15 mouse cellular contexts compared by ENCODE assay signal in genomic region chr10:112001756-112002520, GRCm38 (mm10). TPM values are rescaled to one million over a fixed set of nuclear protein-coding genes. Genes with fewer than 3 reads are reported as not detected.
DNase-seq lines count a peak whose midpoint lies in the region; ATAC-seq lines count a peak whose summit lies in the region.
"Had no signal": no experiment of that assay in that cellular context is flagged by ENCODE, and none has a peak within 500 bp of the region (broad histone marks: within the 10 kb centered on the region; RNA-seq: fewer than 3 reads in every experiment).

No protein-coding gene starts in this region.

- 0 out of 2 replicates have a peak, but pooled peaks cover 3% of the 10 kb centered on the region for H3K4me1 ChIP-seq in heart, embryonic 10.5 days
- H3K4me1 ChIP-seq: hindbrain, embryonic 15.5 days had no signal

- H3K36me3 ChIP-seq in macrophage (ENCODE audit: inconsistent target) = no peaks in the 10 kb centered on the region
- no peaks in the 10 kb centered on the region for H3K36me3 ChIP-seq in heart, embryonic 10.5 days
- H3K36me3 ChIP-seq: hindbrain, embryonic 15.5 days; limb, embryonic 13.5 days had no signal

- DNase-seq in thymus, postnatal 25 days = peak; percentile 6
- DNase-seq in thymus, postnatal 36 days = no peak
- DNase-seq in left cerebral cortex, adult 18-20 months (ENCODE audit: low spot score in 2 of 2) = no peak
- no peak for DNase-seq in heart, embryonic 10.5 days (ENCODE audit: low spot score)
- no peak for DNase-seq in right cerebral cortex, postnatal 25 days
- DNase-seq: adrenal gland, postnatal 25 days; cerebellum, adult 11-12 months; heart, adult 11 months had no signal

- H3K9me3 ChIP-seq in heart, embryonic 10.5 days = no peaks in the 10 kb centered on the region
- H3K9me3 ChIP-seq: hindbrain, embryonic 15.5 days; limb, embryonic 13.5 days had no signal

- peaks cover 23% of the 10 kb centered on the region for H3K79me2 ChIP-seq in macrophage (ENCODE audit: inconsistent target)

- peak overlapping the region; percentile 12; the same call in 1 of the 2 replicates for H3K4me3 ChIP-seq in macrophage (ENCODE audit: inconsistent target)
- H3K4me3 ChIP-seq in heart, embryonic 10.5 days = no peak overlapping the region
- H3K4me3 ChIP-seq: hindbrain, embryonic 15.5 days; limb, embryonic 13.5 days had no signal

- 0 out of 2 replicates have a peak, but pooled peaks have one; percentile 31 for ATAC-seq in erythroid progenitor cell, adult 5-6 weeks (replicated peaks; ENCODE audit: low FRiP score, poor library complexity, severe bottlenecking)

- WGBS in macrophage (ENCODE audit: missing documents) = 7% methylated on average over 9 of the region's 9 CpGs
- 82% methylated on average over 9 of the region's 9 CpGs for WGBS in heart, embryonic 10.5 days

- H3K27me3 ChIP-seq in heart, embryonic 10.5 days (ENCODE audit: insufficient read depth, poor library complexity, severe bottlenecking) = no peaks in the 10 kb centered on the region
- H3K27me3 ChIP-seq: hindbrain, embryonic 15.5 days; limb, embryonic 13.5 days had no signal

- peak overlapping the region; percentile 65 for H3K27ac ChIP-seq in macrophage
- no peak overlapping the region for H3K27ac ChIP-seq in heart, embryonic 10.5 days
- H3K27ac ChIP-seq: hindbrain, embryonic 15.5 days; limb, embryonic 13.5 days had no signal

RNA-seq across cellular contexts. Expression of gene Glipr1, which starts 0.5 kb away (rescaled TPM):
- total RNA-seq in erythroid progenitor cell, adult 5-6 weeks (2015; ENCODE audit: low replicate concordance) = 62.5 and 76.0 TPM in 2 replicates
- total RNA-seq in erythroid progenitor cell, adult 5-6 weeks (2017; ENCODE audit: low replicate concordance) = 16.2 and 16.6 TPM in 2 replicates
- 100 to 1,000 TPM in 10 of 26 experiments, 10 to 100 TPM in 16; 18.6 to 267 (median 69.2) TPM for total RNA-seq in macrophage (2018; cell fraction: chromatin; rRNA removed)
- 100 to 1,000 TPM; 101 to 389 (median 242) TPM for total RNA-seq in macrophage (2018; cell fraction: cytosol; rRNA removed)
- total RNA-seq in macrophage (2018; cell fraction: nucleus; rRNA removed) = 100 to 1,000 TPM in 17 of 26 experiments, 10 to 100 TPM in 9; 50.3 to 384 (median 116) TPM
- 181 to 387 TPM (median 323 TPM) in 3 replicates for polyA plus RNA-seq in macrophage (2018)
- total RNA-seq in left cerebral cortex, adult 18-20 months (2021) = 1 to 10 TPM; 1.2 to 1.3 TPM
- 0.71 and 1.6 TPM in 2 replicates for polyA plus RNA-seq in heart, embryonic 10.5 days (2016; fragmentation: Nextera tagmentation; extraction: Ambion mirVana)

RNA-seq across cellular contexts. Expression of gene Krr1, which starts 29.5 kb away (rescaled TPM):
- total RNA-seq in erythroid progenitor cell, adult 5-6 weeks (2015; ENCODE audit: low replicate concordance) = 16.8 and 21.6 TPM in 2 replicates
- 6.3 and 12.6 TPM in 2 replicates for total RNA-seq in erythroid progenitor cell, adult 5-6 weeks (2017; ENCODE audit: low replicate concordance)
- total RNA-seq in macrophage (2018; cell fraction: chromatin; rRNA removed) = 10 to 100 TPM in 22 of 26 experiments, 1 to 10 TPM in 4; 3.8 to 30.5 (median 14.8) TPM
- 10 to 100 TPM in 24 of 26 experiments, 1 to 10 TPM in 2; 7.9 to 18.8 (median 15.6) TPM for total RNA-seq in macrophage (2018; cell fraction: cytosol; rRNA removed)
- total RNA-seq in macrophage (2018; cell fraction: nucleus; rRNA removed) = 10 to 100 TPM in 18 of 26 experiments, 1 to 10 TPM in 8; 6.6 to 26.5 (median 12.3) TPM
- 13.5 to 21.4 TPM (median 17.3 TPM) in 3 replicates for polyA plus RNA-seq in macrophage (2018)
- 10 to 100 TPM; 39.6 to 41.1 TPM for total RNA-seq in left cerebral cortex, adult 18-20 months (2021)
- 34.9 and 41.0 TPM in 2 replicates for polyA plus RNA-seq in heart, embryonic 10.5 days (2016; fragmentation: Nextera tagmentation; extraction: Ambion mirVana)

RNA-seq across cellular contexts. Expression of gene Glipr1l1, which starts 58.1 kb away (rescaled TPM):
- not detected in 2 replicates for total RNA-seq in erythroid progenitor cell, adult 5-6 weeks (2015; ENCODE audit: low replicate concordance)
- not detected in 2 replicates for total RNA-seq in erythroid progenitor cell, adult 5-6 weeks (2017; ENCODE audit: low replicate concordance)
- total RNA-seq in macrophage (2018; cell fraction: chromatin; rRNA removed) = not detected
- not detected for total RNA-seq in macrophage (2018; cell fraction: cytosol; rRNA removed)
- total RNA-seq in macrophage (2018; cell fraction: nucleus; rRNA removed) = not detected
- not detected in 3 replicates for polyA plus RNA-seq in macrophage (2018)
- total RNA-seq in left cerebral cortex, adult 18-20 months (2021) = not detected
- polyA plus RNA-seq in heart, embryonic 10.5 days (2016; fragmentation: Nextera tagmentation; extraction: Ambion mirVana) = not detected in 2 replicates
- total RNA-seq: adrenal gland, postnatal 25 days; layer of hippocampus, postnatal 14 days had no signal
- polyA plus RNA-seq: heart, postnatal 0 days; kidney, embryonic 16.5 days; limb, embryonic 13.5 days had no signal

Comparison
In these comparisons a context has a peak if more than half of its experiments do, and no peak if none do; other contexts are left out.
1. RNA of gene Glipr1, which starts 0.5 kb away (total RNA-seq): 16.2 to 76.0 TPM in erythroid progenitor cell, adult 5-6 weeks; 1.2 to 1.3 TPM in left cerebral cortex, adult 18-20 months; every median in the first group is over 4 times any median in the second.